Mouse (Mus musculus) kidney, adult 2 months (tissue): ENCODE measurements around the gene Chd1. TPM values are rescaled to one million over a fixed set of nuclear protein-coding genes. Genes with fewer than 3 reads are reported as not detected.

Experiments
- DNase-seq: peaks from one replicate; pipeline ENCODE4 v3.0.0; 2021
- H3K27ac ChIP-seq: fragments of 200-500 bp; 2 replicates; pipeline ENCODE4 v1.5.1; 2012; ENCODE audit warnings: low read depth, low read length, control low read depth, inconsistent platforms; ENCODE audit not compliant: insufficient read depth
- H3K27me3 ChIP-seq: fragments of 200-500 bp; replicated peaks from 2 replicates; pipeline ENCODE4 v1.6.1; 2012; ENCODE audit warnings: mild to moderate bottlenecking, moderate library complexity, low read length, inconsistent platforms; ENCODE audit not compliant: control insufficient read depth, insufficient read depth
- H3K36me3 ChIP-seq: fragments of 200-500 bp; 2 replicates; pipeline ENCODE4 v1.6.1; 2012; ENCODE audit warnings: mild to moderate bottlenecking, moderate library complexity, low read length, inconsistent platforms; ENCODE audit not compliant: control insufficient read depth, insufficient read depth
- H3K4me1 ChIP-seq: fragments of 200-500 bp; 2 replicates; pipeline ENCODE4 v1.6.1; 2011; ENCODE audit warnings: low read length; ENCODE audit not compliant: control insufficient read depth, insufficient read depth
- H3K4me3 ChIP-seq: fragments of 200-500 bp; 2 replicates; pipeline ENCODE4 v1.5.1; 2011; ENCODE audit warnings: mild to moderate bottlenecking, low read depth, low read length, control low read depth; ENCODE audit not compliant: insufficient read depth
- CTCF ChIP-seq: fragments of 200-500 bp; conservative IDR thresholded peaks from 2 replicates; pipeline ENCODE4 v1.5.1; 2011; ENCODE audit warnings: low read depth, mild to moderate bottlenecking, control low read depth, low read length, moderate library complexity, mixed read lengths; ENCODE audit not compliant: insufficient read depth, insufficient read length
- POLR2A ChIP-seq: fragments of 200-500 bp; IDR thresholded peaks from one replicate; pipeline ENCODE4 v1.6.1; 2011; ENCODE audit warnings: low read depth, low read length, control low read depth
- WGBS: fragments of 180-500 bp; shearing (Covaris S2); methylation state at CpG from one replicate; pipeline ENCODE4 v1.1.7; 2018; 5-methylcytosine and 5-hydroxymethylcytosine counted together
- polyA plus RNA-seq: library from polyadenylated mRNA; depleted of rRNA; stranded (reverse); fragments of >200 nt; gene quantifications from 2 replicates; pipeline ENCODE4 v1.2.3, GENCODE M21; 2012

Gene Chd1
- polyA plus RNA-seq, 1 experiment = 3.9 TPM

GRCm38 (mm10) chr17:15799195-15799793 is 94.5 kb downstream of the Chd1 start:
- DNase-seq = no peak
- H3K27ac ChIP-seq = no peak overlapping the region
- no peaks in the 10 kb centered on the region for H3K27me3 ChIP-seq
- TF ChIP-seq POLR2A (no peak), CTCF (no peak)
- no peaks in the 10 kb centered on the region; the same call in 1 of the 2 replicates for H3K4me1 ChIP-seq
- no peaks in the 10 kb centered on the region for H3K36me3 ChIP-seq
- H3K4me3 ChIP-seq = no peak overlapping the region
- 67% methylated on average over 3 of the region's 3 CpGs for WGBS

DNA sequence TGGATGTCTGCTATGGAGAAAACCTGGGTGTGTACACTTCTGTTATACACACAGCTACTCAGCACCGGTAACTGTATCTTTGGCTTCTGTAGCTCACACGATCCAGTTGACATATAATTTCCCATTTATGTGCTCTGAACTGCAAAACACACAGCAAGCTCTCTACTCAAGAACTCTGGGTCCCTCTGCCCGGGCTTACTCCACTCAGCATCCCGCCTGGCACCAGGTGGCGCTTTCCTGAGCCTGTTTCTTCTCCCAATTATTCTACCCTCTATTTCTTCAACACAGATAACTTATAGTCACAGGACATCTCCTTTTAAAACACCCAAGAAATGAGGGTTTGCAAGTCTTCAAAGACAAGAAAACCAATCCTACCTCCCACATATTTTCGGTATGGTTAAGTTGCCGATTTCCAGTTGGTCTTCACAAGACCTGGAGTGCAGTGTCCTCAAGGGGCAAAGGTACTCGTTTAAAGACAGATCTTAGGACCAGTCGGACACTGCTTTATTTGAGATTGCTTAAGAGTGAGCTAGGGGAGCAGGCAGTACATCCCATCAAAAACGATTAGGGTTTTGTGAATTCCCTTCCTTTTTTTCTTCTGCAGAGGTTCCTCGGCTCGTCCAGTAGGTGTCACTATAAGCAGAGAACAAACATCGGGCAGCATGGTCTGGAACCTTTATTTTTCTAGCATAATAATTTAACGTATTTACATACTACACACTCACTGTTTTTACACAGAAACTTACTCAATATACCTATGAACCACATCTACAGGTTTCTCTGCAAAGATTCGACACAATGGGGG is 99.4 kb downstream of the Chd1 start:
- WGBS = 34% methylated on average over 15 of the region's 15 CpGs
- Histone ChIP-seq H3K27ac (no peak overlapping the region), H3K27me3 (no peaks in the 10 kb centered on the region), H3K4me3 (no peak overlapping the region), H3K36me3 (no peaks in the 10 kb centered on the region), H3K4me1 (peaks cover 4% of the 10 kb centered on the region; the same call in 1 of the 2 replicates)
- DNase-seq = peak; percentile 41
- no peak for TF ChIP-seq POLR2A
- TF ChIP-seq CTCF = peak; percentile 54

GRCm38 (mm10) chr17:15807295-15807984 is 102.7 kb downstream of the Chd1 start:
- Histone ChIP-seq H3K4me1 (peaks cover 5% of the 10 kb centered on the region; the same call in 1 of the 2 replicates), H3K36me3 (no peaks in the 10 kb centered on the region), H3K27ac (no peak overlapping the region), H3K4me3 (no peak overlapping the region), H3K27me3 (no peaks in the 10 kb centered on the region)
- DNase-seq = no peak
- 86% methylated on average over 23 of the region's 23 CpGs for WGBS
- TF ChIP-seq POLR2A (no peak), CTCF (no peak)

DNA sequence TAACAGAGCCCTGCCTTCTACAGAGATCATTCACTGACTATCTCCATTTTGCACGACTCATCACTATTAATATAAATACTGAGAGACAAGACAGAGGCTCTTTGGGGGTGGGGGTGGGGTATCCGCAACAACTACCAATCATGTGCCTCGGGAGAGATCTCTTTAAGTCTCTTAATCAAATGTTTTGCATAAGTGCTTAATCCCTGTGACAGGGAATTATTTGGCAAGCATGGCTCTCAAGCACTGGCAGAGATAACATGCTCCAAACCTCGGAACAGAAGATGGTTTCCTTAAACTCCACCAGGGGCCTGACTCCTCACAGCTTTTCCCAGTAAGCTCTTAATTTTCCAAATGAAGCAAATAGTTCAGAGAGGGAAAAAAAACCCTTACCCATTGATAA is 103.2 kb downstream of the Chd1 start:
- Histone ChIP-seq H3K27ac (no peak overlapping the region), H3K4me3 (no peak overlapping the region), H3K36me3 (no peaks in the 10 kb centered on the region), H3K4me1 (peaks cover 5% of the 10 kb centered on the region; the same call in 1 of the 2 replicates), H3K27me3 (no peaks in the 10 kb centered on the region)
- WGBS = 66% methylated on average over 4 of the region's 4 CpGs
- DNase-seq = no peak
- TF ChIP-seq CTCF (no peak), POLR2A (no peak)

DNA sequence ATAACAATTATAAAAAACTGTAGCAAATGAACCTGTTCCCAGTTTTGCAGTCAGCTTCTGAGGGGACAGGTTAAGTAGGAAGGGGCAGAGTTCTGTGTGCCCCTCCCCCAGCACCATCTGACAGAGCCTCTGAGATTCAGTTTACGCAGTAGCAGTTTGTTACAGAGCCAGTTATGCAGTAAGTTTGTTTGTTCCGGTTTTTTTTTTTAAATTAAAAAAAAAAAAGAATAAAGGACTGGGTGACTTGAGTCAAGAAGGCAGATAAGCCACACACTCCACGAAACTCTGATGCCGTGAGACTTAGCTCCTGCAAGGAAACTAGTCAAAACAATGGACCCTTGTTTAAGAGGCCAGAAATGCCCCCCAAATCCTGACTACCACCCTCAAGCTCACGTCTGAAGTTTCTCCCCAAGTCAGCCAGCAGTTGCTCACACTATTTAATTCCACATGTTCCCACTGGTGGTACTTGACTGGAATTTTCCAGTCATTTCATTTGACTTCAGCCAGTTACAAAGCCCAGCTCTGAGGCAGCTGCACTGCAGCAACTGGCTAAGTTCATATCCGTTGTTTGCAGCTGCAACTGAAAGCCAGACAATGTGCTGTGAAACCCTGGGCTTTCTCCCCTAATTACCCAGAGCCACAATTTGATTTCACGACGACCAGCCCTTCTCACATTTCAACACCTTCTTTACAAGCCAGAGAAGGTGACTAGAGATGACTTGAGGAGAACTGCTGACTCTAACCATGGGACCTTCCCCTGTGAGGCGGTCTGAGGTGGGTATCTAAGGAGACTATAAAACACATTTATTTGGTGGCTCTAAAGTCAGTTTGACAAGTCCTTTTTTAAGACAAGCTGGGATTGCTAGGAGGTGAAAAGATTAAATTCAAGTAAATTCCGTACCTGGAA is 104.0 kb downstream of the Chd1 start:
- no peak for TF ChIP-seq POLR2A
- TF ChIP-seq CTCF = no peak
- peaks cover 5% of the 10 kb centered on the region; the same call in 1 of the 2 replicates for H3K4me1 ChIP-seq
- H3K36me3 ChIP-seq = no peaks in the 10 kb centered on the region
- DNase-seq = peak; percentile 36
- H3K27me3 ChIP-seq = no peaks in the 10 kb centered on the region
- H3K4me3 ChIP-seq = no peak overlapping the region
- H3K27ac ChIP-seq = peak overlapping the region; percentile 62; the same call in 1 of the 2 replicates
- WGBS = 35% methylated on average over 10 of the region's 10 CpGs

GRCm38 (mm10) chr17:15809949-15810348 is 105.2 kb downstream of the Chd1 start:
- H3K27ac ChIP-seq = peak overlapping the region; percentile 62; the same call in 1 of the 2 replicates
- H3K36me3 ChIP-seq = no peaks in the 10 kb centered on the region
- WGBS = 48% methylated on average over 2 of the region's 2 CpGs
- peaks cover 5% of the 10 kb centered on the region; the same call in 1 of the 2 replicates for H3K4me1 ChIP-seq
- H3K27me3 ChIP-seq = no peaks in the 10 kb centered on the region
- peak; percentile 21 for DNase-seq
- H3K4me3 ChIP-seq = no peak overlapping the region
- TF ChIP-seq POLR2A (no peak), CTCF (no peak)
